Mouse (Mus musculus): ENCODE measurements around the gene Prkce. TPM values are rescaled to one million over a fixed set of nuclear protein-coding genes. Genes with fewer than 3 reads are reported as not detected.

The Prkce gene
- polyA plus RNA-seq, 1 experiment from 2014 or later: 2.0 TPM

DNA sequence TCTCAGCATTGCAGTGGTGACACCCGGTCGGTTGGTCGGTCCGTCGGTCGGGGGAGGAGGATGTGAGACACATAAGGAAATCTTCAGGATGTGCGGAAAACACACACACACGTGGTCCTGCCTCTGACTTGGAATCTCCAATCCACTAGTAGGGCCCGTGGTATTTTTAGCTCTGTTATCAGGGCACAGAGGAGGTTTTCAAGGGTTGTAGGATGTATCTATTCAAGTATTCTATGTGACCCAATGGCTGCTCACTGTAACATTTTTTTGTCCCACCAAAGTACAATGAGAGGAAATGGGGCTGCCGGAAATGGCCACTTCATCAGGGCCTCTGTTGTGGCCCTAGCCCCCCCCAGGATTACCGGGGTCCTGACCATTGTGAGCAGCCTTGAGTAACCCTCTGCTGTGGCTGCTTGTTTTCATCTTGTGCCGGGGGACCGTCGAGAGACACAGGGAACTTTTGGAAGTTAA lies 135.3 kb downstream of the Prkce start:
- TF ChIP-seq EP300 (IDR thresholded peaks at IDR 0.05; ENCODE audit: low read depth): peak; percentile 70; the same call in 1 of the 2 replicates
- TF ChIP-seq CTCF (IDR thresholded peaks at IDR 0.05; ENCODE audit: low read depth): no peak
- H3K4me2 ChIP-seq (ENCODE audit: low read depth, low read length): no peak overlapping the region
- peak; percentile 12 for ATAC-seq
- peak; percentile 34 for DNase-seq
- H3K4me1 ChIP-seq (ENCODE audit: insufficient read depth): peaks cover 18% of the 10 kb centered on the region; the same call in 1 of the 2 replicates
- H3K9ac ChIP-seq (replicated peaks): no peak overlapping the region
- H3K27ac ChIP-seq (ENCODE audit: low read depth): peak overlapping the region; percentile 7; the same call in 1 of the 2 replicates
- H3K27me3 ChIP-seq (ENCODE audit: insufficient read depth, low read length): no peaks in the 10 kb centered on the region
- WGBS (ENCODE audit: insufficient replicate concordance): 60% methylated on average over 14 of the region's 14 CpGs
- no peak overlapping the region for H3K4me3 ChIP-seq (ENCODE audit: low read depth, low read length)
- H3K9me3 ChIP-seq (ENCODE audit: low read length): no peaks in the 10 kb centered on the region
- H3K36me3 ChIP-seq (replicated peaks; ENCODE audit: insufficient read depth, low read length): no peaks in the 10 kb centered on the region

DNA sequence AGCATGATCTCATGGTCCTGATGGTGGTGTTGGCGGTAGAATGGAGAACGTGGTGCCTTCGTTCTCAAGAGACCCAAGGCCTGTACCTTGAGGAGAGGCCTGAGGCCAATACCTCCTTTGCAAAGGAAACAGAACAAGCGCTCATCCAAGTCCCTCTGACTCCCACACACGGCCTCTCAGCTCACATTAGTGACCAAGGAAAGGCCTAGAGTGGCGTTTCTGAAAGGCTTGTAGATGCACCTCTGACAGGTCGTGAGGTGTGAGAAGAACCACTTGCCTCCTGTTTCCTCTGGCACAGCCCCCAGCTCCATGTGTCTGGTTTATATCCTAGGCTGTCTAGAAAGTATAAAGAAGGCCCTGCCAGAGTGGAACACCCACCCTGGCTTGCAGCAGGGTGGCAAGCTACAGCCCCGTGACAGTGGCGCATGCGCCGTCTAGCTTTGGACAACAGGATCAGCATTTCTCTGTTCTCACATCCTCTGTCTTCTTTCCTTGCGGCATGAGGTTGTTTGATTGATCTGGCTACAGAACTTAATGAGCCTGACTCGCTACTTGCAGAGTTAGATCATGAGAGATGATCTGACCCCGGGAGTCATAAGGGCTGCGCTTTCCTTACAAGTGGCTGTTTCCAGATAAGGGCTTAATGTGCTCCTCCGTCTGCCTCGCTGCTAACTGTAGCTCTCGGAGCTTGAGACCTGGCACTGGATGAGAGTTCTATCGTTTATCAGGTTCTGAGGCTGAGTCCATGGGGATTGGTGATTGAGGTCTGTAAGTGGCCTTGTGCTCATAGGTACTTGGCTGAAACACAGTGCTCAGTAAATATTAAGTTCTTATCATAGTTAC lies 136.0 kb downstream of the Prkce start:
- no peaks in the 10 kb centered on the region for H3K9me3 ChIP-seq (ENCODE audit: low read length)
- peak overlapping the region; percentile 7 for H3K27ac ChIP-seq (ENCODE audit: low read depth)
- ATAC-seq: no peak; the same call in 1 of the 2 replicates
- H3K4me2 ChIP-seq (ENCODE audit: low read depth, low read length): no peak overlapping the region
- WGBS (ENCODE audit: insufficient replicate concordance): 64% methylated on average over 19 of the region's 19 CpGs
- no peaks in the 10 kb centered on the region for H3K27me3 ChIP-seq (ENCODE audit: insufficient read depth, low read length)
- H3K4me3 ChIP-seq (ENCODE audit: low read depth, low read length): no peak overlapping the region
- H3K36me3 ChIP-seq (replicated peaks; ENCODE audit: insufficient read depth, low read length): no peaks in the 10 kb centered on the region
- peak; percentile 28 for DNase-seq
- peaks cover 18% of the 10 kb centered on the region; the same call in 1 of the 2 replicates for H3K4me1 ChIP-seq (ENCODE audit: insufficient read depth)
- TF ChIP-seq EP300 (IDR thresholded peaks at IDR 0.05; ENCODE audit: low read depth) (peak; percentile 86), CTCF (IDR thresholded peaks at IDR 0.05; ENCODE audit: low read depth) (no peak)
- H3K9ac ChIP-seq (replicated peaks): no peak overlapping the region

DNA sequence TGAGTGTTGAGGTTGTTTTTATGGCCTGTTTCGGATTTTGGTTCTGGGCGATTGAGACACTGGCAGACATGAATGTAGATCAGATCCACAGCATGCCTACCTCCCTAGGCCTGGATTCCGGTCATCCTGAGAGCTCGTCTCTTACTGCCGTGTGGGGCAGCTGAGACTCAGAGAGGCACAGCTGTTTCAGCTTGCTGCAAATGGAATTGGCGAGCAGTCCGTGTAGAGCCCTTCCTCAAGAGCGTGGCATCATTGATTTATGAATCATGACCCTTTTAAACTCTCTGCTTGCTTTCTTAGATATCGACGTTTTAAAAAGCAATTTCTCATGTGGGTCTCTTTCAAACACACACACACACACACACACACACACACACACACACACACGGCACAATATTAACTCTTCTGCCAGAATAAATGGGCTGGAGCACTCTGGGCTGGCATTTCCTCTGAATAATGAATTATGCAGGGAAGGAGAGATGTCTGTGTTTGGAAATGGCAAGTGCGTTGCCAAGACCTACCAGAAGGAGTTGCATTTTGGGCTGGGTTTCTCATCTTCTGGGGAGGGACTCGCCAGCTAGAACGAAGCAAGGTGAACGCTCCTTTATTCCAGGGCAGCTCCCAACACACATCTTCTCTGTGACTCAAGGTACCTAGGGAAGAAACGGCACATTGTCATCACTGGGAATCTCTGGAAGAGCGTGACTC lies 137.5 kb downstream of the Prkce start:
- Histone ChIP-seq H3K4me3 (ENCODE audit: low read depth, low read length) (no peak overlapping the region), H3K9ac (replicated peaks) (no peak overlapping the region), H3K27ac (ENCODE audit: low read depth) (no peak overlapping the region), H3K4me1 (ENCODE audit: insufficient read depth) (peaks cover 18% of the 10 kb centered on the region; the same call in 1 of the 2 replicates), H3K36me3 (replicated peaks; ENCODE audit: insufficient read depth, low read length) (no peaks in the 10 kb centered on the region), H3K4me2 (ENCODE audit: low read depth, low read length) (no peak overlapping the region), H3K9me3 (ENCODE audit: low read length) (no peaks in the 10 kb centered on the region), H3K27me3 (ENCODE audit: insufficient read depth, low read length) (no peaks in the 10 kb centered on the region)
- no peak for DNase-seq
- WGBS (ENCODE audit: insufficient replicate concordance): 85% methylated on average over 17 of the region's 17 CpGs
- TF ChIP-seq EP300 (IDR thresholded peaks at IDR 0.05; ENCODE audit: low read depth) (no peak), CTCF (IDR thresholded peaks at IDR 0.05; ENCODE audit: low read depth) (no peak)
- no peak for ATAC-seq

DNA sequence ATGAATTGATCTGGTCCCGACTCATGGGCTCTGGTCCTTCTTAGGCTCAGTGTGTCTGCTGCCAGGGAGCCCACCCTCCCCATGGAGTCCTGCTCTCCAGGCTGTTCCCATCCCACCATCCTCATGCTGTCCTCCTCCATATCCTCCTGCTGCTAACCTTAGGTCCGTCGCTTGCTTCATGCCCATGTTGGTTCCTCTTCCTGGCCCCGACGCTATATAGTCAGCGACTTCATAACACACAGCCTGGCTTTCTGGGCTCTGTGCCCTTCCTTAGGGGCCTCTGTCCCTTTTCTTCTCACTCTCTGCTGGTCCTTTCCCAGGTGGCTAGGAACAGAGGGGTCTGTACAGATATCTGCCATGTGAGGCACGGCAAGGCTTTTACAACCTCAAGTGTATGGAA lies 138.6 kb downstream of the Prkce start:
- no peaks in the 10 kb centered on the region for H3K9me3 ChIP-seq (ENCODE audit: low read length)
- H3K4me1 ChIP-seq (ENCODE audit: insufficient read depth): peaks cover 12% of the 10 kb centered on the region; the same call in 1 of the 2 replicates
- no peak overlapping the region for H3K4me3 ChIP-seq (ENCODE audit: low read depth, low read length)
- DNase-seq (no peak), ATAC-seq (no peak)
- no peak overlapping the region for H3K9ac ChIP-seq (replicated peaks)
- H3K4me2 ChIP-seq (ENCODE audit: low read depth, low read length): no peak overlapping the region
- no peak overlapping the region for H3K27ac ChIP-seq (ENCODE audit: low read depth)
- TF ChIP-seq CTCF (IDR thresholded peaks at IDR 0.05; ENCODE audit: low read depth): no peak
- TF ChIP-seq EP300 (IDR thresholded peaks at IDR 0.05; ENCODE audit: low read depth): no peak
- no peaks in the 10 kb centered on the region for H3K27me3 ChIP-seq (ENCODE audit: insufficient read depth, low read length)
- no peaks in the 10 kb centered on the region for H3K36me3 ChIP-seq (replicated peaks; ENCODE audit: insufficient read depth, low read length)
- 55% methylated on average over 7 of the region's 7 CpGs for WGBS (ENCODE audit: insufficient replicate concordance)

DNA sequence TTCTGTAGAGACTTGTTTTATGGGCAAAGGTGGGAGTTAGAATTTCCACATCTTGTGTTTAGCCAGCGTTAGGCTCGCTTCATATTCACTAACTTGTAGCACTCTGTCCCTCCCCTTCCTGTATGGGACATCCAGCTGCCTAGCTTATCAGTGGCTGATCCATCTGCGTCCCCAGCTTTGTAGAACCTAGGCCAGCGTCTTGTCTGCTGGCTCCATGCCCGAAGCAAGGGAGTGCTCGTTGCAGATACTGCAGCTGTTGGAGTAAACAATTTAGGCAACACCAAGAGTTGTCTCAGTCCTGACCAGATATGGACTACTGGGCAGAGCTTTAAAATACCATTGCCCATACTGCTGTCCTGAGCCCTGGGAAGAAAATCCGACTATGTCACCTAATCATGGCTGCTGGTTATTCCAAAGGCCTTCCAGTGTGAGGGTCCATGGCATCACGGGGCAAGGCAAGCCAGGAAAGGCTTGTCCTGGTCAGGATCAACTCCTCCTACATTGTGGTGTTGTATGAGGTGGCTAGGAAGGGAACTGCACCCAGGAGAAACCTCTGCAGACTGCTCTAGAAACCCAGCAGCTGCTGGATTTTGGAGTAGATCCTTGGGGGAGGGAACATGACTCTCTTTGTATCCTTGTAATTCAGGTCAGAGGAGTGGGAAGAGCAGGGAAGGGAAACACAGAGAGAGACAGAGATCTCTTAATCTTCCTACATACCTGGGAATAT lies 146.0 kb downstream of the Prkce start:
- Histone ChIP-seq H3K9ac (replicated peaks) (no peak overlapping the region), H3K4me2 (ENCODE audit: low read depth, low read length) (peak overlapping the region; percentile 8), H3K27me3 (ENCODE audit: insufficient read depth, low read length) (no peaks in the 10 kb centered on the region), H3K4me1 (ENCODE audit: insufficient read depth) (peaks cover 13% of the 10 kb centered on the region), H3K36me3 (replicated peaks; ENCODE audit: insufficient read depth, low read length) (no peaks in the 10 kb centered on the region), H3K4me3 (ENCODE audit: low read depth, low read length) (no peak overlapping the region), H3K27ac (ENCODE audit: low read depth) (peak overlapping the region; percentile 89), H3K9me3 (ENCODE audit: low read length) (no peaks in the 10 kb centered on the region)
- peak; percentile 100 for TF ChIP-seq EP300 (IDR thresholded peaks at IDR 0.05; ENCODE audit: low read depth)
- peak; percentile 11; the same call in 1 of the 2 replicates for TF ChIP-seq CTCF (IDR thresholded peaks at IDR 0.05; ENCODE audit: low read depth)
- 37% methylated on average over 8 of the region's 8 CpGs for WGBS (ENCODE audit: insufficient replicate concordance)
- ATAC-seq (peak; percentile 99), DNase-seq (peak; percentile 86)
